Mouse (Mus musculus) cerebellum, postnatal 25 days (tissue): ENCODE data around the gene Myoz1.
"Not testable (repeated sequence)": the region's sequence is repeated elsewhere in the genome, so short reads cannot be mapped to it uniquely, and the experiment has no call there.

Experiments
- DNase-seq, 2 experiments: peaks; one replicate each; pipeline ENCODE4 v3.0.0; 2021; ENCODE audit warnings: mixed read lengths in 2 of 2

Gene Myoz1

GRCm38 (mm10) chr14:20656361-20656760, at the start of gene Myoz1:
Gene Myoz1 (minus strand): TSS chr14:20656540.
- no peak for DNase-seq

DNA sequence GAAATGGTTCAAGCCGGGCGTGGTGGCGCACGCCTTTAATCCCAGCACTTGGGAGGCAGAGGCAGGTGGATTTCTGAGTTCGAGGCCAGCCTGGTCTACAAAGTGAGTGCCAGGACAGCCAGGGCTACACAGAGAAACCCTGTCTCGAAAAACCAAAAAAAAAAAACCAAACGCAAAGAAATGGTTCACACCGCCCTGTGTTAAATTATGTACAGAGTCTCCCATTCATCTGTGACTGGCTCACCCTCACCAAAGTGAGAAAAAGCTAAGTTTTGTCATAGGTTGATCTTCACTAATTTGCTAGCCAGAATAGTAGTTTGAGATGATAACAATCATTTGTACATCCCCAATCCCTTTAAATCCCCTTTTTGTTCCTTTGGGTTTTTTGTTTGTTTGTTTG, 47.1 kb upstream of the Myoz1 start:
- not testable (repeated sequence) for DNase-seq

- peak; percentile 94 to 95 for DNase-seq
Measured at GRCm38 (mm10) chr14:20702741-20703381, 46.5 kb upstream of the Myoz1 start, which contains the start of gene Chchd1. Gene Chchd1 (plus strand): TSS chr14:20703006.

GRCm38 (mm10) chr14:20702096-20702740, 45.9 kb upstream of the Myoz1 start:
- no peak for DNase-seq

DNA sequence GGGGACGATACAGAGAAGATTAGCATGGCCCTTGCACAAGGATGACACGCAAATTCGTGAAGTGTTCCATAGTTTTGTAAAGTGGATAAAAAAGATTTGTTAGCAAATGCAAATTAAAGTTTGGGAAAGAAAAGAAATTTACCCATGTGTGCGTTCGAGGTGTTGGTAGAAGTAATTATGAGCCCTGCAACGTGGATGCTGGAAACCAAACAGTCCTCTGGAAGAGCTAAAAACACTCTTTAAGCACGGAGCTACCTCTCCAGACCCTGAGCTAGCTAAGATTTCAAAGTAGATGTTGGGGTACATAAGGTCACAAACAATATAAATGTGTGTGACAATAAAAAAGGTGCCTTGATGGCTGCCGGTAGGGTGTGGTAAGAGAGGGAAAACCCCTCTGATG, 45.2 kb upstream of the Myoz1 start:
- no peak for DNase-seq

DNA sequence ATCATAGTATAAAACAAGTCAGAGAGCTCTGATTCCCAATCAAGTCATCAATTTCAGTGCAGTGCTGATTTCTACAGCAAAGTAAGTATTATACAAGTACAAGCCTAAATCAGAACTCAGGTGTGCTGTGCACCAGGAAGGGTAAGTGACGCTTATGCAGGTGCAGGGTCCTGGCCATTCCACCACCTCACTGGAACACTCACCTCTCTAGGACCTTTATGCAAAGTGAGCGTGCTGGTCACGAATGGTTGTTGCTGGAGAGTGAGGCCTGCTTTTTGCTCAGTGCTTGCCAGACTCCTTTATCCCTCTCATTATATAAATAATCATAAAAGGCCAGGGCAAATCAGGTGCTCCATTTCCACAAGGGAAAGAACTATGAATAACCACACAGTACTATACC, 44.0 kb upstream of the Myoz1 start:
- no peak for DNase-seq

GRCm38 (mm10) chr14:20698515-20698914, 42.2 kb upstream of the Myoz1 start:
- DNase-seq: no peak

DNA sequence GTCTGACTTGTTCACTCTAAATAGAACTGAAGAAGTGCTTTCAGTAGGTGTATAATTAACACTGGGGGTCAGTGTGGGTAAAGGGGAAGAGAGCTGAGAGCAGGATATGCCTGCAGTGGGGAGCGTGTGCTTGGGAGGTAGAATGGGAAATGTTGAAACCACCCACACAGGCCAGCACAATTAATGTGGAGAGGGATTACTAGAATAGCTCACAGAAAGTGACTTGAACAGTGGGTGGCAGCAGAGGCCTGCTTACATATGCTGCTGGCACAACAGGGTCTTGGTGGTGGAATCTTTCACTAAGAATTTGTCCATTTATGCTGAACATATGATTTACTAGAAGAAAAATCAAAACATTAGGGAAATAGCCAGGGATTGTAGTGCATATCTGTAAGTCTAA, 40.6 kb upstream of the Myoz1 start:
- peak; percentile 41 to 71 for DNase-seq

DNA sequence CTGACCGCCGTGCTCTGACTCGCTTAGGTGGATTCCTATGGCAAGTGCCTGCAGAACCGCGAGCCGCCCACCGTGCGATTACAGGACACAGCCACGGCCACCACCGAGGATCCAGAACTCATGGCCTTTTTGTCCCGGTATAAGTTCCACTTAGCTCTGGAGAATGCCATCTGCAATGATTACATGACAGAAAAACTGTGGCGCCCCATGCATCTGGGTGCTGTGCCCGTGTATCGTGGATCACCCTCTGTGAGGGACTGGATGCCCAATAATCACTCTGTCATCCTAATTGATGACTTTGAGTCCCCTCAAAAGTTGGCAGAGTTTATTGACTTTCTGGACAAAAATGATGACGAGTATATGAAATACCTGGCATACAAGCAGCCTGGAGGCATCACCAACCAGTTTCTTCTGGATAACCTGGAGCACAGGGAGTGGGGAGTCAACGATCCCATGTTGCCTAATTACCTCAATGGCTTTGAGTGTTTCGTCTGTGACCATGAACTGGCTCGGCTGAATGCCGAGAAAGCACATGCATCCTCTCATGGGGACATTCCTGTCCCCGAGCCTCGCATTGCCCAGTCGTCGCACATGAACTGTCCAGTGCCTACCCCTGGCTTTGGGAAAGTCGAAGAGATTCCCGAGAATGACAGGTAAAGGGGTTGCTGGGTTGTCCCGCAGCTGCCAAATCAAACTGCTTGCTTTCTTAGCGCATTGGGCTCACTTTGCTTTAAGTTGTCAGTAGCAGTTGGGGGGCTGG, 39.6 kb upstream of the Myoz1 start:
- DNase-seq: peak; percentile 26 to 43

- DNase-seq: peak; percentile 93 to 94
Measured at GRCm38 (mm10) chr14:20694884-20695760, 38.8 kb upstream of the Myoz1 start, which contains the start of gene Fut11. Gene Fut11 (plus strand): TSS chr14:20694968.

GRCm38 (mm10) chr14:20694185-20694883, 38.0 kb upstream of the Myoz1 start:
- no peak for DNase-seq

GRCm38 (mm10) chr14:20693589-20694101, 37.3 kb upstream of the Myoz1 start:
- DNase-seq: no peak

DNA sequence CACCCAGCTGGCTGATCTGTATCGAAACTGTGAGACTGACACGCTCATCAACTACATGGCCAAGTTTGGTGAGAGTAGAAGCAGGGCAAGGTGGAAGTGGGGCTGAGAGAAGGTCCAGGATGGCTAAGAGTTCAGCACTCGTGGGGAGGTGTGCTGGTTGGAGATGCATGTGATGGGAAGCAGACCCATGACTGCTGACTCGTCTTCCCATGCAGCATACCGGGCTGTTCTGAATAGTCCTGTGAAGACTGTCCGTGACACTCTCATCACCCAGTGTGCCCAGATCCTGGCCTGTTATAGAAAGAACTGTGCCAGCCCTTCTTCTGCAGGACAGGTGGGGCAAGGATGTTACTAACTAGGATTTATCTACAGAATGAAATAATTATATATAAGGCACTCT, 35.4 kb upstream of the Myoz1 start:
- DNase-seq: no peak

- DNase-seq: no peak
Measured at GRCm38 (mm10) chr14:20689009-20689408, 32.7 kb upstream of the Myoz1 start.

DNA sequence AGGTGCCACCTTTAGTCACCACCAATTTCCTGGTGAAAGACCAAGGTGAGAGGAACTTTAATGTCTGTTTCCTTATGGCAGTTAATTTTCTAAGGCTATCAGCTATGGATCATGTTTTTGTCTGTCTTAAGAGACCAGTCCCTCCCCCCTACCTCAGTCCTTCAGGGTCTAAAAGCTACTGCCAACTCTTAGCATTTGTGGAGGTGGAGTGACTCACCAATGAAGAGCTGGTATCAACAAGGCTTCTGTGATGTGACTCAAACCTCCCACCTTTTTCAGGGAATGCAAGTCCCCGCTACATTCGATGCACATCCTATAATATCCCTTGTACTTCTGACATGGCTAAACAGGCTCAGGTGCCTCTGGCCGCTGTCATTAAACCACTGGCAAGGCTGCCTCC, 30.2 kb upstream of the Myoz1 start:
- no peak for DNase-seq

GRCm38 (mm10) chr14:20682498-20682897, 26.2 kb upstream of the Myoz1 start:
- no peak for DNase-seq

- no peak for DNase-seq
Measured at GRCm38 (mm10) chr14:20681742-20682141, 25.4 kb upstream of the Myoz1 start.

- no peak for DNase-seq
Measured at GRCm38 (mm10) chr14:20677906-20678305, 21.6 kb upstream of the Myoz1 start.

- peak; percentile 97 to 100 for DNase-seq
Measured at GRCm38 (mm10) chr14:20674064-20674833, 17.9 kb upstream of the Myoz1 start, which contains the start of gene Sec24c. Gene Sec24c (plus strand): TSS chr14:20674308.

- peak in 1 of 2 experiments; percentile 62 for DNase-seq
Measured at GRCm38 (mm10) chr14:20673735-20674063, 17.4 kb upstream of the Myoz1 start.

DNA sequence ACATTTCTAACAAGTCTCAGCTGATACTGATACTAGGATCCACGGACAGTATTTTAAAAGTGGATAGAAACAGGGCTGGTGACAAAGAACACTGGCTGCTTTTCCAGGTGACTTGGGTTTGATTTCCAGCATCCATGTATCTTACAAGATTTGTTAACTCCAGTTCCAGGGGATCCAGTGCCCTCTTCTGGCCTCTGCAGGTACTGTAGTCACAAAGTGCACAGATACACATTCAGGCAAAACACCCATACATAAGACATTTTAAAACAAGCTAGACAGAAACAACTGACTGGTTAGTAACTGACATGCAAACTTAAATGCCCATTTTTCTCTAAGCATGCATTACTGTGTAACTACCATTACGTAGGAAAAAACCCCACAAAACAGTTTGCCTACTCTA, 16.6 kb upstream of the Myoz1 start:
- DNase-seq: peak in 1 of 2 experiments; percentile 57
